ENCODE assay signal across 16 mouse cellular contexts in the genomic region with DNA sequence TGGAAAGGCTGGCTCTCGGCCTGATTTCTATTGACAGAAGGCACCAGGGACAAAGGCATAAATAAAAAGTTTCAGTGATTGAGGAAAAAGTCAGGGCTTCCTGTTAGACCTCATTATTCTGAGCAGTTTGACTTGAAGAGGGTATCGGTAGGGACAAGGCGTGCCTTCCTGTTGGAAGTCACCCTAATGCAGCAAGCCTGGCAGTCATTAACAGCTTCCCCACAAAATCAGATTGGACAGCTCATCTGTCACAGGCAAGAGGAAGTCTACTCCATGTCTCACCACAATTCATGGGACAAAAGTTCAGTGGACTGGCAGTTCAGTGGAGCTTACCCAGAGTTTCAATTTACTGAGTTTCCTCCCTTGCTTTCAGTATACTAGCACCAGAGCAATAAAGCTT.
DNase-seq lines count a peak whose midpoint lies in the region; ATAC-seq and TF ChIP-seq lines count a peak whose summit lies in the region.
"Had no signal": no experiment of that assay in that cellular context is flagged by ENCODE, and none has a peak within 500 bp of the region (broad histone marks: within the 10 kb centered on the region; RNA-seq: fewer than 3 reads in every experiment).

No protein-coding gene starts in this region.

- no peak for TF ChIP-seq POLR2A in liver, adult 2 months (IDR thresholded peaks at IDR 0.05; ENCODE audit: extremely low read depth, insufficient read depth, low read length)

- 0 out of 2 replicates have a peak, but pooled peaks cover 3% of the 10 kb centered on the region for H3K4me1 ChIP-seq in hindbrain, embryonic 12.5 days
- no peaks in the 10 kb centered on the region for H3K4me1 ChIP-seq in hindbrain, embryonic 11.5 days (replicated peaks; ENCODE audit: control insufficient read depth, insufficient read depth, low read length)
- H3K4me1 ChIP-seq in liver, adult 2 months (ENCODE audit: control insufficient read depth, insufficient read depth, low read length), result no peaks in the 10 kb centered on the region
- no peaks in the 10 kb centered on the region for H3K4me1 ChIP-seq in liver, embryonic 11.5 days (replicated peaks; ENCODE audit: control insufficient read depth, insufficient read depth, low read length)
- peaks cover 6% of the 10 kb centered on the region; the same call in 1 of the 2 replicates for H3K4me1 ChIP-seq in limb, embryonic 10.5 days
- H3K4me1 ChIP-seq: heart, embryonic 12.5 days; liver, embryonic 13.5 days had no signal

- H3K9me3 ChIP-seq in hindbrain, embryonic 12.5 days (replicated peaks), result no peaks in the 10 kb centered on the region
- H3K9me3 ChIP-seq in hindbrain, embryonic 11.5 days (ENCODE audit: control insufficient read depth, low read length), result no peaks in the 10 kb centered on the region
- H3K9me3 ChIP-seq in liver, embryonic 11.5 days (ENCODE audit: control insufficient read depth, low read length), result no peaks in the 10 kb centered on the region
- no peaks in the 10 kb centered on the region for H3K9me3 ChIP-seq in limb, embryonic 10.5 days (replicated peaks)
- H3K9me3 ChIP-seq: heart, embryonic 12.5 days; liver, embryonic 13.5 days had no signal

- H3K36me3 ChIP-seq in hindbrain, embryonic 12.5 days, result no peaks in the 10 kb centered on the region
- no peaks in the 10 kb centered on the region for H3K36me3 ChIP-seq in hindbrain, embryonic 11.5 days (ENCODE audit: control insufficient read depth, insufficient read depth, low read length)
- H3K36me3 ChIP-seq in liver, adult 2 months (ENCODE audit: control insufficient read depth, insufficient read depth, low read length), result no peaks in the 10 kb centered on the region
- no peaks in the 10 kb centered on the region for H3K36me3 ChIP-seq in liver, embryonic 11.5 days (ENCODE audit: control insufficient read depth, insufficient read depth, low read length)
- H3K36me3 ChIP-seq in limb, embryonic 10.5 days, result no peaks in the 10 kb centered on the region
- H3K36me3 ChIP-seq: heart, embryonic 12.5 days; liver, embryonic 13.5 days had no signal

- no peak for DNase-seq in hindbrain, embryonic 11.5 days (ENCODE audit: low spot score)
- DNase-seq in liver, adult 2 months (ENCODE audit: extremely low read depth, low read depth, low spot score), result peak; percentile 33
- no peak for DNase-seq in liver, embryonic 11.5 days (ENCODE audit: low spot score)
- DNase-seq in embryo, embryonic 10 days (ENCODE audit: low spot score), result peak; percentile 54
- DNase-seq in limb, embryonic 10.5 days (ENCODE audit: low spot score), result peak; percentile 38
- no peak for DNase-seq in spleen, postnatal 4 days (ENCODE audit: low spot score in 2 of 2)
- no peak for DNase-seq in left cerebral cortex, adult 18-20 months (ENCODE audit: low spot score in 2 of 2)
- DNase-seq: adrenal gland, adult 2 months; cerebellum, adult 8-10 months; gastrocnemius, postnatal 25 days; kidney, adult 11 months; liver, embryonic 13.5 days; lung, postnatal 10 days; right cerebral cortex, postnatal 25 days had no signal

- H3K4me3 ChIP-seq in hindbrain, embryonic 12.5 days, result no peak overlapping the region
- H3K4me3 ChIP-seq in hindbrain, embryonic 11.5 days (ENCODE audit: low read depth, low read length), result no peak overlapping the region
- H3K4me3 ChIP-seq in liver, adult 2 months (ENCODE audit: insufficient read depth, low read depth, low read length), result no peak overlapping the region
- H3K4me3 ChIP-seq in liver, embryonic 11.5 days (ENCODE audit: low read depth, low read length), result no peak overlapping the region
- no peak overlapping the region for H3K4me3 ChIP-seq in limb, embryonic 10.5 days
- H3K4me3 ChIP-seq: heart, embryonic 12.5 days; liver, embryonic 13.5 days had no signal

- no peaks in the 10 kb centered on the region for H3K79me2 ChIP-seq in liver, adult 2 months (ENCODE audit: control insufficient read depth, insufficient read depth, low read length)

- no peak overlapping the region for H3K27ac ChIP-seq in hindbrain, embryonic 12.5 days
- H3K27ac ChIP-seq in hindbrain, embryonic 11.5 days (ENCODE audit: low read depth, low read length), result no peak overlapping the region
- no peak overlapping the region for H3K27ac ChIP-seq in liver, adult 2 months (replicated peaks; ENCODE audit: insufficient read depth, low read depth, low read length)
- no peak overlapping the region for H3K27ac ChIP-seq in liver, embryonic 11.5 days (ENCODE audit: low read depth, low read length)
- H3K27ac ChIP-seq in limb, embryonic 10.5 days, result no peak overlapping the region
- H3K27ac ChIP-seq: liver, embryonic 13.5 days had no signal

- H3K4me2 ChIP-seq in hindbrain, embryonic 12.5 days (replicated peaks), result no peak overlapping the region
- H3K4me2 ChIP-seq in hindbrain, embryonic 11.5 days (replicated peaks; ENCODE audit: low read depth, low read length), result no peak overlapping the region
- no peak overlapping the region for H3K4me2 ChIP-seq in liver, embryonic 11.5 days
- H3K4me2 ChIP-seq: heart, embryonic 12.5 days; liver, embryonic 13.5 days had no signal

- H3K9ac ChIP-seq in hindbrain, embryonic 12.5 days, result no peak overlapping the region
- no peak overlapping the region for H3K9ac ChIP-seq in hindbrain, embryonic 11.5 days (ENCODE audit: low read depth, low read length)
- no peak overlapping the region for H3K9ac ChIP-seq in liver, adult 2 months (ENCODE audit: low read depth, low read length)
- H3K9ac ChIP-seq in liver, embryonic 11.5 days (ENCODE audit: low read depth, low read length), result no peak overlapping the region
- H3K9ac ChIP-seq: heart, embryonic 12.5 days; liver, embryonic 13.5 days had no signal

- 0 out of 2 replicates have a peak, but pooled peaks have one; percentile 40 for ATAC-seq in hindbrain, embryonic 12.5 days (ENCODE audit: low FRiP score)
- no peak for ATAC-seq in hindbrain, embryonic 11.5 days (ENCODE audit: low FRiP score)
- ATAC-seq in liver, embryonic 11.5 days (replicated peaks; ENCODE audit: low FRiP score), result no peak; the same call in 1 of the 2 replicates

- 42% methylated on average over 3 of the region's 3 CpGs for WGBS in hindbrain, embryonic 12.5 days
- 48% methylated on average over 3 of the region's 3 CpGs for WGBS in hindbrain, embryonic 11.5 days
- 45% methylated on average over 3 of the region's 3 CpGs for WGBS in liver, adult 2 months
- WGBS in liver, embryonic 11.5 days, result 30% methylated on average over 3 of the region's 3 CpGs
- 19% methylated on average over 3 of the region's 3 CpGs for WGBS in limb, embryonic 10.5 days

- no peak for TF ChIP-seq CTCF in liver, adult 2 months (IDR thresholded peaks at IDR 0.05; ENCODE audit: low read depth, low read length)

- no peaks in the 10 kb centered on the region for H3K27me3 ChIP-seq in hindbrain, embryonic 12.5 days
- no peaks in the 10 kb centered on the region for H3K27me3 ChIP-seq in hindbrain, embryonic 11.5 days (ENCODE audit: control insufficient read depth, insufficient read depth, low read length)
- H3K27me3 ChIP-seq in liver, adult 2 months (ENCODE audit: control insufficient read depth, insufficient read depth, low read length), result no peaks in the 10 kb centered on the region
- no peaks in the 10 kb centered on the region for H3K27me3 ChIP-seq in liver, embryonic 11.5 days (replicated peaks; ENCODE audit: control insufficient read depth, insufficient read depth, low read length)
- H3K27me3 ChIP-seq in limb, embryonic 10.5 days (ENCODE audit: low read depth, poor library complexity, severe bottlenecking), result no peaks in the 10 kb centered on the region
- H3K27me3 ChIP-seq: heart, embryonic 12.5 days; liver, embryonic 13.5 days had no signal

Comparison
In these comparisons a context has a peak if more than half of its experiments do, and no peak if none do; other contexts are left out.
1. DNase-seq: peak in liver, adult 2 months (single experiment), embryo, embryonic 10 days (single experiment) and limb, embryonic 10.5 days (single experiment); none in hindbrain, embryonic 11.5 days (single experiment), liver, embryonic 11.5 days (single experiment), spleen, postnatal 4 days (0 of 2) and left cerebral cortex, adult 18-20 months (0 of 2).